Comparison of ENCODE assay signal across 11 mouse cellular contexts in genomic region chr11:72496775-72497174, GRCm38 (mm10). TPM values are rescaled to one million over a fixed set of nuclear protein-coding genes. Genes with fewer than 3 reads are reported as not detected.
"Had no signal": no experiment of that assay in that cellular context is flagged by ENCODE, and none has a peak within 500 bp of the region (broad histone marks: within the 10 kb centered on the region; RNA-seq: fewer than 3 reads in every experiment).

No protein-coding gene starts in this region.

- H3K36me3 ChIP-seq: limb, embryonic 15.5 days; liver, embryonic 13.5 days; neural tube, embryonic 12.5 days had no signal

- H3K4me3 ChIP-seq: limb, embryonic 15.5 days; liver, embryonic 13.5 days; neural tube, embryonic 12.5 days had no signal

- DNase-seq: kidney, adult 18-20 months; kidney, postnatal 10 days; liver, embryonic 13.5 days; lung, postnatal 36 days; midbrain, embryonic 14.5 days; right cerebral cortex, adult 18-20 months; right cerebral cortex, postnatal 25 days; thymus, postnatal 14 days had no signal

- H3K4me2 ChIP-seq: limb, embryonic 15.5 days; liver, embryonic 13.5 days; neural tube, embryonic 12.5 days had no signal

- ATAC-seq: lung, postnatal 0 days had no signal

- H3K9me3 ChIP-seq: limb, embryonic 15.5 days; liver, embryonic 13.5 days; neural tube, embryonic 12.5 days had no signal

- H3K9ac ChIP-seq: limb, embryonic 15.5 days; liver, embryonic 13.5 days; neural tube, embryonic 12.5 days had no signal

- H3K27me3 ChIP-seq: liver, embryonic 13.5 days; neural tube, embryonic 12.5 days had no signal

- H3K27ac ChIP-seq: limb, embryonic 15.5 days; liver, embryonic 13.5 days; neural tube, embryonic 12.5 days had no signal

RNA-seq across cellular contexts. Expression of gene Spns3, which starts 53.5 kb away (rescaled TPM):
- polyA plus RNA-seq: midbrain, embryonic 14.5 days; neural tube, embryonic 12.5 days had no signal
